Mouse (Mus musculus) heart, adult 2 months (tissue): ENCODE results near the gene Celf2. TPM values are rescaled to one million over a fixed set of nuclear protein-coding genes. Genes with fewer than 3 reads are reported as not detected.

Experiments
- DNase-seq, 2 experiments: peaks; one replicate each; pipeline ENCODE4 v3.0.0; 2021
- H3K27ac ChIP-seq: fragments of 200-600 bp; 2 replicates; pipeline ENCODE4 v1.8.1; 2022
- H3K27me3 ChIP-seq: fragments of 200-500 bp; 2 replicates; pipeline ENCODE4 v1.6.1; 2012; ENCODE audit warnings: mild to moderate bottlenecking, low read length, inconsistent platforms, mixed read lengths; ENCODE audit not compliant: control insufficient read depth, insufficient read depth
- H3K36me3 ChIP-seq: fragments of 200-500 bp; 2 replicates; pipeline ENCODE4 v1.6.1; 2012; ENCODE audit warnings: low read length, inconsistent platforms; ENCODE audit not compliant: control insufficient read depth, insufficient read depth
- H3K4me1 ChIP-seq: fragments of 200-500 bp; 2 replicates; pipeline ENCODE4 v1.6.1; 2011; ENCODE audit warnings: low read length; ENCODE audit not compliant: control insufficient read depth, insufficient read depth
- H3K4me3 ChIP-seq: fragments of 200-600 bp; 2 replicates; pipeline ENCODE4 v1.8.1; 2022
- H3K79me2 ChIP-seq: fragments of 200-500 bp; replicated peaks from 2 replicates; pipeline ENCODE4 v1.6.1; 2012; ENCODE audit warnings: mild to moderate bottlenecking, inconsistent platforms, low read length, moderate library complexity, mixed read lengths; ENCODE audit not compliant: control insufficient read depth, insufficient read depth
- H3K9ac ChIP-seq: fragments of 200-500 bp; 2 replicates; pipeline ENCODE4 v1.6.1; 2012; ENCODE audit warnings: low read depth, mild to moderate bottlenecking, control low read depth, inconsistent platforms, low read length, mixed read lengths
- CTCF ChIP-seq: fragments of 200-600 bp; IDR thresholded peaks from 2 replicates; pipeline ENCODE4 v1.8.1; 2022; ENCODE audit warnings: antibody characterized with exemption, mild to moderate bottlenecking, moderate library complexity
- EP300 ChIP-seq: fragments of 200-500 bp; IDR thresholded peaks from 2 replicates; pipeline ENCODE4 v1.6.1; 2011; ENCODE audit warnings: low read depth, low read length, control low read depth; ENCODE audit not compliant: insufficient read depth
- POLR2A ChIP-seq: fragments of 200-500 bp; IDR thresholded peaks from 2 replicates; pipeline ENCODE4 v1.6.1; 2011; ENCODE audit warnings: mild to moderate bottlenecking, low read depth, low read length, control low read depth; ENCODE audit not compliant: insufficient read depth
- WGBS: fragments of 180-500 bp; shearing (Covaris S2); methylation state at CpG from one replicate; pipeline ENCODE4 v1.1.7; 2018; 5-methylcytosine and 5-hydroxymethylcytosine counted together
- intact Hi-C: fragments of 180-260 bp; cut with DNase I; formaldehyde crosslinking; loops from one replicate; pipeline ENCODE4 v1.15.1; 2025
- polyA plus RNA-seq: library from polyadenylated mRNA; depleted of rRNA; stranded (reverse); fragments of >200 nt; gene quantifications from 2 replicates; pipeline ENCODE4 v1.2.3, GENCODE M21; 2012
- total RNA-seq, 2 experiments: library from RNA; stranded (reverse); gene quantifications; 2 replicates each; pipeline ENCODE4 v1.2.3; 2021

Celf2 gene
- total and polyA plus RNA-seq, 3 experiments = 38.1 to 63.9 (median 56.7) TPM

DNA sequence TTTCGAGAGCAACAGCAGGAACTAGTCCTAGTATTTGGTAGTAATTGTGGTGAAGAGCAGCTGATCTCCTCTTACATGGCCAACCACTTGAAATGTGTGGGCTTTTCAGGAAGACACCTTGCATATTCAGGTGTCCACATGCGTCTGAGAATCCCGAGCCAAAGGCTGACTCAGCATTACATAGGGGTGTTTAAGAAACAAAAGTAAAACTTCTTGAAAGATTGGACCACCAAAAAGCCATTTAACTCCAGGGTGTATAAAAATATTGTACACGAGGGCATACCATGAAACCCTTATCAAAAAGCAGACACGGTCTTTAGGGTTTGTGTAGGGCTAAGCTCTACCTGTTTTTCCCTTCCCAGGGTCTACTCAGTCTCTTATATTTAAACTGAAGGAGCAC, 965.7 kb downstream of the Celf2 start:
- TF ChIP-seq POLR2A (no peak), CTCF (no peak), EP300 (no peak)
- no peaks in the 10 kb centered on the region for H3K79me2 ChIP-seq
- peaks cover 13% of the 10 kb centered on the region for H3K4me1 ChIP-seq
- H3K36me3 ChIP-seq = peaks cover 16% of the 10 kb centered on the region
- no peak overlapping the region for H3K9ac ChIP-seq
- H3K27me3 ChIP-seq = no peaks in the 10 kb centered on the region
- no peak overlapping the region for H3K4me3 ChIP-seq
- WGBS = 91% methylated on average over 5 of the region's 5 CpGs
- intact Hi-C loops = loop anchor here (5.0 kb wide), 1 partner anchor 61 kb away; no protein-coding TSS in a partner anchor
- DNase-seq = no peak
- no peak overlapping the region for H3K27ac ChIP-seq

GRCm38 (mm10) chr2:6542556-6543180, 966.7 kb downstream of the Celf2 start:
- no peak for DNase-seq
- H3K4me1 ChIP-seq = peaks cover 13% of the 10 kb centered on the region
- intact Hi-C loops = loop anchor here (5.0 kb wide), 1 partner anchor 60 kb away; no protein-coding TSS in a partner anchor
- WGBS = 54% methylated on average over 12 of the region's 12 CpGs
- H3K27me3 ChIP-seq = no peaks in the 10 kb centered on the region
- no peak overlapping the region for H3K9ac ChIP-seq
- peak overlapping the region; percentile 11; the same call in 1 of the 2 replicates for H3K27ac ChIP-seq
- TF ChIP-seq POLR2A (no peak), EP300 (0 out of 2 replicates have a peak, but pooled peaks have one; percentile 29)
- H3K4me3 ChIP-seq = no peak overlapping the region
- H3K79me2 ChIP-seq = no peaks in the 10 kb centered on the region
- peaks cover 16% of the 10 kb centered on the region for H3K36me3 ChIP-seq

- peaks cover 11% of the 10 kb centered on the region for H3K4me1 ChIP-seq
- H3K27ac ChIP-seq = no peak overlapping the region
- H3K4me3 ChIP-seq = no peak overlapping the region
- H3K79me2 ChIP-seq = no peaks in the 10 kb centered on the region
- TF ChIP-seq POLR2A (no peak), EP300 (no peak), CTCF (no peak)
- intact Hi-C loops = loop anchor here (5.0 kb wide), 1 partner anchor 59 kb away; no protein-coding TSS in a partner anchor
- DNase-seq = no peak
- H3K27me3 ChIP-seq = no peaks in the 10 kb centered on the region
- H3K9ac ChIP-seq = no peak overlapping the region
- peaks cover 14% of the 10 kb centered on the region for H3K36me3 ChIP-seq
- 96% methylated on average over 4 of the region's 6 CpGs for WGBS
Measured at GRCm38 (mm10) chr2:6540825-6541224, 968.5 kb downstream of the Celf2 start.

DNA sequence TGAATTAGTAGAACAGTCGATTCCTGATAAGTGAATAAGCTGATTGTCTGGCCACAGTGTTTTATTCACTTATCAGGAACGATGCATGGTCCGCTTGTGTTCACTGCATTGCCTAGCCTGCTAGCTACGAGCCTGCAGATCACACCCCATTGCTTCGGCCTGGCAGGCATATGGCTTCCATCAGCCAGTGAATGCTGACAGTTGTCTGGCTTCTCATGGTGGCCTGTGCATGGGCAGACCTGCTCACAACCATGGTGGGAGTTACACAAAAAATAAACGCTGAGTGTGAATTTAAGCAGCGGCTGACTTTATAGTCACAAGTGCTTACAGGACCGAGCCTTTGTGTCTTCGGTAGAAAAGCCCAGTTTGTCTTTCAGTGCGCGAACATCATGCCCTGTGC, 969.3 kb downstream of the Celf2 start:
- TF ChIP-seq EP300 (no peak), CTCF (no peak), POLR2A (no peak)
- 63% methylated on average over 11 of the region's 11 CpGs for WGBS
- Histone ChIP-seq H3K4me1 (peaks cover 5% of the 10 kb centered on the region), H3K79me2 (no peaks in the 10 kb centered on the region), H3K4me3 (no peak overlapping the region), H3K9ac (no peak overlapping the region), H3K27ac (no peak overlapping the region), H3K27me3 (no peaks in the 10 kb centered on the region), H3K36me3 (peaks cover 8% of the 10 kb centered on the region)
- intact Hi-C loops = loop anchor here (5.0 kb wide), 1 partner anchor 58 kb away; no protein-coding TSS in a partner anchor
- DNase-seq = peak in 1 of 2 experiments; percentile 40

GRCm38 (mm10) chr2:6538500-6538899, 970.9 kb downstream of the Celf2 start:
- Histone ChIP-seq H3K36me3 (no peaks in the 10 kb centered on the region), H3K27ac (no peak overlapping the region), H3K9ac (no peak overlapping the region), H3K4me3 (no peak overlapping the region), H3K27me3 (no peaks in the 10 kb centered on the region), H3K79me2 (no peaks in the 10 kb centered on the region), H3K4me1 (peaks cover 4% of the 10 kb centered on the region)
- no peak for TF ChIP-seq POLR2A
- no peak for TF ChIP-seq EP300
- TF ChIP-seq CTCF = no peak
- WGBS = 67% methylated on average over 2 of the region's 2 CpGs
- intact Hi-C loops = no loop called here
- no peak for DNase-seq

GRCm38 (mm10) chr2:6538031-6538430, 971.3 kb downstream of the Celf2 start:
- Histone ChIP-seq H3K4me1 (peaks cover 4% of the 10 kb centered on the region), H3K36me3 (no peaks in the 10 kb centered on the region), H3K4me3 (no peak overlapping the region), H3K9ac (no peak overlapping the region), H3K27me3 (no peaks in the 10 kb centered on the region), H3K27ac (no peak overlapping the region), H3K79me2 (no peaks in the 10 kb centered on the region)
- intact Hi-C loops = no loop called here
- no peak for DNase-seq
- TF ChIP-seq POLR2A (no peak), EP300 (no peak), CTCF (no peak)
